Mouse (Mus musculus): ENCODE data around the gene Dock4. TPM values are rescaled to one million over a fixed set of nuclear protein-coding genes. Genes with fewer than 3 reads are reported as not detected.

Gene Dock4
- polyA plus RNA-seq, 1 experiment from 2014 or later: 31.9 TPM

GRCm38 (mm10) chr12:40767258-40767816 lies 321.6 kb downstream of the Dock4 start:
- Histone ChIP-seq H3K4me1 (peaks cover 15% of the 10 kb centered on the region), H3K27ac (replicated peaks) (no peak overlapping the region), H3K9ac (replicated peaks) (no peak overlapping the region), H3K4me2 (replicated peaks) (no peak overlapping the region), H3K9me3 (no peaks in the 10 kb centered on the region), H3K27me3 (no peaks in the 10 kb centered on the region), H3K36me3 (no peaks in the 10 kb centered on the region), H3K4me3 (no peak overlapping the region)
- 19% methylated on average over 8 of the region's 8 CpGs for WGBS
- peak; percentile 64 for ATAC-seq (replicated peaks)

- Histone ChIP-seq H3K36me3 (no peaks in the 10 kb centered on the region), H3K4me1 (no peaks in the 10 kb centered on the region), H3K27ac (replicated peaks) (no peak overlapping the region), H3K4me3 (no peak overlapping the region), H3K9me3 (no peaks in the 10 kb centered on the region), H3K27me3 (no peaks in the 10 kb centered on the region), H3K9ac (replicated peaks) (no peak overlapping the region), H3K4me2 (replicated peaks) (no peak overlapping the region)
- ATAC-seq (replicated peaks): no peak
- WGBS: 87% methylated on average over 1 of the region's 1 CpGs
Measured at GRCm38 (mm10) chr12:40773091-40773490, 327.3 kb downstream of the Dock4 start.

GRCm38 (mm10) chr12:40781554-40781953 lies 335.8 kb downstream of the Dock4 start:
- 0 out of 2 replicates have a peak, but pooled peaks cover 3% of the 10 kb centered on the region for H3K36me3 ChIP-seq
- no peaks in the 10 kb centered on the region for H3K27me3 ChIP-seq
- H3K4me3 ChIP-seq: no peak overlapping the region
- ATAC-seq (replicated peaks): no peak
- H3K4me1 ChIP-seq: no peaks in the 10 kb centered on the region
- no peak overlapping the region for H3K4me2 ChIP-seq (replicated peaks)
- H3K9me3 ChIP-seq: no peaks in the 10 kb centered on the region
- H3K27ac ChIP-seq (replicated peaks): no peak overlapping the region
- 91% methylated on average over 6 of the region's 6 CpGs for WGBS
- H3K9ac ChIP-seq (replicated peaks): no peak overlapping the region

- 11% methylated on average over 3 of the region's 3 CpGs for WGBS
- Histone ChIP-seq H3K9ac (replicated peaks) (no peak overlapping the region), H3K27me3 (no peaks in the 10 kb centered on the region), H3K4me3 (no peak overlapping the region), H3K9me3 (no peaks in the 10 kb centered on the region), H3K4me2 (replicated peaks) (no peak overlapping the region), H3K4me1 (peaks cover 43% of the 10 kb centered on the region), H3K36me3 (no peaks in the 10 kb centered on the region), H3K27ac (replicated peaks) (no peak overlapping the region)
- no peak for ATAC-seq (replicated peaks)
Measured at GRCm38 (mm10) chr12:40788621-40789111, 342.9 kb downstream of the Dock4 start.

GRCm38 (mm10) chr12:40789379-40790361 lies 343.9 kb downstream of the Dock4 start:
- Histone ChIP-seq H3K9me3 (no peaks in the 10 kb centered on the region), H3K4me1 (peaks cover 53% of the 10 kb centered on the region), H3K4me3 (no peak overlapping the region), H3K36me3 (no peaks in the 10 kb centered on the region), H3K27ac (replicated peaks) (no peak overlapping the region), H3K27me3 (no peaks in the 10 kb centered on the region), H3K4me2 (replicated peaks) (no peak overlapping the region), H3K9ac (replicated peaks) (no peak overlapping the region)
- WGBS: 34% methylated on average over 10 of the region's 10 CpGs
- ATAC-seq (replicated peaks): peak; percentile 55

GRCm38 (mm10) chr12:40791221-40791620 lies 345.5 kb downstream of the Dock4 start:
- H3K4me1 ChIP-seq: peaks cover 54% of the 10 kb centered on the region
- no peak overlapping the region for H3K27ac ChIP-seq (replicated peaks)
- 16% methylated on average over 5 of the region's 5 CpGs for WGBS
- H3K27me3 ChIP-seq: no peaks in the 10 kb centered on the region
- no peaks in the 10 kb centered on the region for H3K9me3 ChIP-seq
- H3K4me2 ChIP-seq (replicated peaks): no peak overlapping the region
- ATAC-seq (replicated peaks): no peak
- H3K4me3 ChIP-seq: no peak overlapping the region
- H3K9ac ChIP-seq (replicated peaks): no peak overlapping the region
- H3K36me3 ChIP-seq: no peaks in the 10 kb centered on the region

GRCm38 (mm10) chr12:40792184-40792650 lies 346.5 kb downstream of the Dock4 start:
- Histone ChIP-seq H3K27me3 (no peaks in the 10 kb centered on the region), H3K4me1 (peaks cover 58% of the 10 kb centered on the region), H3K27ac (replicated peaks) (peak overlapping the region; percentile 9; the same call in 1 of the 2 replicates), H3K4me3 (no peak overlapping the region), H3K4me2 (replicated peaks) (no peak overlapping the region), H3K9ac (replicated peaks) (no peak overlapping the region), H3K36me3 (no peaks in the 10 kb centered on the region), H3K9me3 (no peaks in the 10 kb centered on the region)
- WGBS: 12% methylated on average over 10 of the region's 10 CpGs
- ATAC-seq (replicated peaks): peak; percentile 71

- H3K4me1 ChIP-seq: peaks cover 65% of the 10 kb centered on the region
- no peak overlapping the region for H3K4me2 ChIP-seq (replicated peaks)
- 69% methylated on average over 11 of the region's 11 CpGs for WGBS
- H3K9me3 ChIP-seq: no peaks in the 10 kb centered on the region
- H3K36me3 ChIP-seq: no peaks in the 10 kb centered on the region
- ATAC-seq (replicated peaks): no peak
- no peak overlapping the region for H3K4me3 ChIP-seq
- no peak overlapping the region for H3K9ac ChIP-seq (replicated peaks)
- H3K27me3 ChIP-seq: no peaks in the 10 kb centered on the region
- H3K27ac ChIP-seq (replicated peaks): no peak overlapping the region
Measured at GRCm38 (mm10) chr12:40794066-40794465, 348.3 kb downstream of the Dock4 start.

GRCm38 (mm10) chr12:40794756-40795155 lies 349.0 kb downstream of the Dock4 start:
- H3K4me1 ChIP-seq: peaks cover 59% of the 10 kb centered on the region
- H3K4me3 ChIP-seq: no peak overlapping the region
- no peaks in the 10 kb centered on the region for H3K9me3 ChIP-seq
- no peaks in the 10 kb centered on the region for H3K27me3 ChIP-seq
- no peak overlapping the region for H3K27ac ChIP-seq (replicated peaks)
- no peak for ATAC-seq (replicated peaks)
- 38% methylated on average over 3 of the region's 3 CpGs for WGBS
- no peak overlapping the region for H3K4me2 ChIP-seq (replicated peaks)
- no peaks in the 10 kb centered on the region for H3K36me3 ChIP-seq
- H3K9ac ChIP-seq (replicated peaks): no peak overlapping the region

GRCm38 (mm10) chr12:40795768-40796167 lies 350.0 kb downstream of the Dock4 start:
- ATAC-seq (replicated peaks): no peak
- Histone ChIP-seq H3K27ac (replicated peaks) (no peak overlapping the region), H3K4me1 (peaks cover 49% of the 10 kb centered on the region), H3K9me3 (no peaks in the 10 kb centered on the region), H3K36me3 (no peaks in the 10 kb centered on the region), H3K4me3 (no peak overlapping the region), H3K4me2 (replicated peaks) (no peak overlapping the region), H3K27me3 (no peaks in the 10 kb centered on the region), H3K9ac (replicated peaks) (no peak overlapping the region)
- 43% methylated on average over 2 of the region's 2 CpGs for WGBS

GRCm38 (mm10) chr12:40796813-40797491 lies 351.2 kb downstream of the Dock4 start:
- Histone ChIP-seq H3K4me3 (no peak overlapping the region), H3K36me3 (no peaks in the 10 kb centered on the region), H3K4me1 (peaks cover 41% of the 10 kb centered on the region), H3K27ac (replicated peaks) (no peak overlapping the region), H3K9me3 (no peaks in the 10 kb centered on the region), H3K4me2 (replicated peaks) (no peak overlapping the region), H3K27me3 (no peaks in the 10 kb centered on the region), H3K9ac (replicated peaks) (no peak overlapping the region)
- WGBS: 73% methylated on average over 14 of the region's 14 CpGs
- ATAC-seq (replicated peaks): no peak
